Mouse (Mus musculus) telencephalon, adult 2 months (tissue): ENCODE measurements at regions not wholly inside any gene's neighbourhood (a gene's known extent, or its start where the extent isn't known, plus 50 kb on each side); places are given as distances from the start of the nearest gene placed in this dataset.

Source experiments
- DNase-seq: peaks from one replicate; pipeline ENCODE4 v3.0.0-alpha.2; 2011; ENCODE audit warnings: low read depth, low spot score

GRCm38 (mm10) chr2:79510485-79511094 lies 54.0 kb upstream of the Cerkl start:
- DNase-seq, result no peak

DNA sequence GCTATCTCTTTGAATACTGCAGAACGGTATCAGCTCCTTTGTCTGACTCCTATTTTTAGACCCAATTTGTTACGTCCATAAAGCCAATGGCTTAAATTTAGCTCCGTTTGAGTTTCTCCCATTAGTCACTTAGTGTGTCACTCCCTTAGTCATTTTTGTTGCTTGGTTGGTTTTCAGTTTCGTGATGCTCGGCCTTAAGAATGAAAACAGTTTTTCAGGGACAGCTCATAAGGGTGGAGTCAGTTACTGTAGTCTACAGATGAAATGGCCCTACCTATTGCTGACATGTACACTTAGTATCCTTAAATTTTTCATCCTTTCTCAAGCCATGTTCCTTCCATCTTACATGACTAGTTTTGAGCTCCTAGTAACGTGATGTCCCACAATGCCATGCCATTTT lies 54.5 kb upstream of the Cerkl start:
- no peak for DNase-seq

DNA sequence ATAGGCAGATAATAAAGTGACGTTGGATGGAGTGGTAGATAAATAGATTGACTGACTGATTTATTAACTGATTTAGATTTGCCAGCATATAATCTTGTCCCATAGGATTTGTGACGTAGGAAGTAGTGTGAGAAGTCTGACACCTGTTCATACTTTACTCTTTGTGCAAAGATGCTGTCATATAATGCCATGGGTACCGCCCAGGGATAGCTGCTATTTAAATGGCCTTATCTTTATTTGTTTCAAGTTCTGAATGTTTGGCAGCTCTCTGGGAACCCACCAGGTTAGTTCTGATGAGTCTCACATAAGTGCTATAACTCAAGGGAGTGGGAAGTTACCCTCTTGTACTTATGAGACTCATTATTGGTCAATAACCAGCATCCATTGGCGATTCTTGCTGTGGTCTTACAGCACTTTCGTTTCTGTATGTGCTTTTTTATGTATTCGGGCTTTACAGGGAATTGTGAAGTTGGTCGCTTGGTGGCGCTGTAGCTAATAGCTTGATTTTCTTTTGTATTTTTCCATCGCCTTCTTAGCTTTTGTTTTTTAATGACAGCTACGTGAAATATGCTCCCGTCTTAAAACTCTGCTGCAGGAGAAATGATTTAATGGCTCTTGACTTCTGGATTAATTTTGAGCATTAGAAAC lies 55.2 kb upstream of the Cerkl start:
- peak; percentile 62 for DNase-seq

- no peak for DNase-seq
These were observed 55.8 kb upstream of the Cerkl start for GRCm38 (mm10) chr2:79512374-79512773.

- DNase-seq, result no peak
These were observed 57.1 kb upstream of the Cerkl start for GRCm38 (mm10) chr2:79513726-79514125.

GRCm38 (mm10) chr2:79518046-79518750 lies 61.6 kb upstream of the Cerkl start:
- no peak for DNase-seq

DNA sequence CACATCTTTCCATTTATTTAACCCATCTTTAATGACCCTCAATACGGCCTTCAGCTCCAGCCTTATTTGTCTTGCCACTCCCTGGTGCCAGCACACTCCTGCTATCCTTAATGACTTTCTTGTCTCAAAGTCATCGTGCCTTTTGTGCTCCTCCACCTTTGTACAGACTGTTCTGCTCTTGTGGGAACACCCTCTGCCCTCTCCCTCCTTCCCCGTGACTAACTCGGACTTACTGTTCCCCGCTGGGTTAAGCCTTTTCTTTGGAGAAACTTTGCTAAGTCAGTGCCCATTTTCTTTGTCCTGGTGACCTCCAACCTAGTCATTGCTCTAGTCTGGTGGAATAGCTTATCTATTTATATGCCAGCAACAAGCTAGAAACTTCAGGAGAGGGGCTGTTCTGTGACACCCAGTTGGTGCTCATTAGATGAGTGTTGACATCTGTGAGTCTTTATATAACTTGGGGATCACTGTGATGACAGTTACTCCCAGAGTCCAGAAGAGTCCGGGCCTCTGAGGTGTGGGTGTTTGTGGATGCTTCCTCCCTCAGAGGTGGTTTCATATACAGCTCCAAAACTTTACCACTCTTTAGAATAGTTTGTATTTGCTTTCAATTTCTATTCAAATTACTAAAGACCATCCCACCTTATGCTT lies 63.3 kb upstream of the Cerkl start:
- DNase-seq, result no peak

- DNase-seq, result no peak
These were observed 66.9 kb upstream of the Cerkl start for GRCm38 (mm10) chr2:79523441-79523840.

DNA sequence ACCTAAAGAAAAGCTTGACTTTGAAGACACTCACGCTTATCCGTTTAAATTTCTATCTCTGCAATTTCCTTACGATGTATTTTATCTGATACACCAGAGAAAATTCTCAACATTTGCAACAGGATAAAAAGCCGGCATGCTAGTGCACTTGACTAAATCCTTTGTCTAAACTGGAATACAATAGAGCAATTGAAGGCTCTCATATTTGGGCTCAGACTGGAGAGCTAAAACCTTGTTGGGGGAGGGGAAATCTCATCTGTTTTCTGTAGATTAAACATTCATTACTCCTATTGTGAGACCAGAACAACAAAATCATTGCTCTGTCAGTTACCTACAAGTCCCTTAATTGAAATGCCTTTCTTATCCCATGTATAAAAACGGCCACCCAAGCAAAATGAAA lies 70.9 kb upstream of the Cerkl start:
- DNase-seq, result peak; percentile 33

DNA sequence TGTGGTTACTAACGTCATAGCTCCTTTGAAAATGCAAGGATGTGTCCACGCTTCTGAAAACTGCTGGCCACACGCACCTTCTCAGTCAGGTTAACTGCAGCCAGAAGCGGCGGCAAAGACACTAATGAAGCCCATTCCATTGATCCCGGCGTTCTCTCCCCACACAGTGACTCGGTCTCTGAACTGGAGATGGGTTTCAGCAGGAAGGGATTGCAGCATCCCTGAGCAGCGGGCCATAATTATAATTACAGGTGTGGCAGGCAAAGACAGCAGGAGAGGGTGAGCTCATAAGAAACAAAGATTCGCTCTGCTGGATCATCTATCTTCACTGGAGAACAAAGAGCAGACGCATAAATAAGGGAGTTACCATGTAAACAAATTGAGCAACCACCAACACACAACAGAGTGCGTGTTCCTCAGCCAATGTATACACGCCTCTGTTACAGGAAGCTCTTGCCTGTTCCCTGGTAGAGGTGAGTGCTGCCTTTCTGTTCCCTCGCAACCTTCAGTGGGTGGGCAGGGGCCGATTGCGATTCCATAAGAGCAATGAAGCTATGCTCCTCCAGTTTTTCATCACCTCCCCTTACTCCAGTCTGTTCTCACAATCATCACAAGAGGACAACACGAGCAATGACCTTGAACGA lies 71.9 kb upstream of the Cerkl start:
- no peak for DNase-seq

DNA sequence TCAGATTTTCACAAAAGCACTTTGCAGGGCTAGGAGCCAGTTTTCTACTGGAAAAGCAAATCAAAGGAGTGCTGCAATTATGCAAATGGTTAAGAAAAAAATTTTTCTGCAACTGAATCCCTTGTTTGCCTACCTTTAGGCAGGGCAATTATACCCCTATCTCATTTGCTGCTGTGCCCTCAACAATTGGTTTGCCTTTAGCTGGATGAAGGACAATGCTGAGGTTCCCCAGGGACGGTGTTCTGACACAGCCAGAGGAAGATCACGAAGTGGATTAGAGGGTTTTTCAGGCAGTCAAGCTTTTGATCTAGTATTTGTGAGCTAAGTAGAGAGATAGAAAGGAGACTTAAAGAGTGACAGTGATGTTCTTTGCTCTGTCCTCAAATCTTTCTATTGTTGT lies 72.6 kb upstream of the Cerkl start:
- DNase-seq, result no peak

DNA sequence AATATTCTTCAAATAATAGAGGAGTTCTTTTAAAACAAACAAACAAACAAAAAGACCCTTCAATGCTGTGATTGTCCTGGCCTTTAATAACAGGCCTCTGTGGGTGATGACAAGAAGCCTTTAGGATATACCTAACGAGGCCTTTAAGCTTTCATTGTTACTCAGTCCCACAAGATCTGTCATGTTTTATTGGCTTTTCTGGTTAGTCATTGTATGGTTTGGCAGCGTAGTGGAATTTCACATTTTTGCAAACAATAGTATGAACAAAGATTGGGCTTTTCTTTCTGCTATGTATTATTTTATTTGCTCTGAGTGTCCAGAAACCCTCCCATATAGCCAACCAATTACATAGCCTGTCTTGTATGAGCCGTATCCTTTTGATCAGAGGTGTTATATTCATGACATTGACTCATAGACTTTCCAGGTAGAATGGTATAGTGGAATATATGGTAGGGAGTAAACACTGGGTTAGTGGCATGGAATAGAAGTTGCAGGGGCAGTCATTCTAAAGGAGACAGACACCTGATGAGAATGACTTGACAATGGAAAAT lies 76.1 kb upstream of the Cerkl start:
- DNase-seq, result no peak

DNA sequence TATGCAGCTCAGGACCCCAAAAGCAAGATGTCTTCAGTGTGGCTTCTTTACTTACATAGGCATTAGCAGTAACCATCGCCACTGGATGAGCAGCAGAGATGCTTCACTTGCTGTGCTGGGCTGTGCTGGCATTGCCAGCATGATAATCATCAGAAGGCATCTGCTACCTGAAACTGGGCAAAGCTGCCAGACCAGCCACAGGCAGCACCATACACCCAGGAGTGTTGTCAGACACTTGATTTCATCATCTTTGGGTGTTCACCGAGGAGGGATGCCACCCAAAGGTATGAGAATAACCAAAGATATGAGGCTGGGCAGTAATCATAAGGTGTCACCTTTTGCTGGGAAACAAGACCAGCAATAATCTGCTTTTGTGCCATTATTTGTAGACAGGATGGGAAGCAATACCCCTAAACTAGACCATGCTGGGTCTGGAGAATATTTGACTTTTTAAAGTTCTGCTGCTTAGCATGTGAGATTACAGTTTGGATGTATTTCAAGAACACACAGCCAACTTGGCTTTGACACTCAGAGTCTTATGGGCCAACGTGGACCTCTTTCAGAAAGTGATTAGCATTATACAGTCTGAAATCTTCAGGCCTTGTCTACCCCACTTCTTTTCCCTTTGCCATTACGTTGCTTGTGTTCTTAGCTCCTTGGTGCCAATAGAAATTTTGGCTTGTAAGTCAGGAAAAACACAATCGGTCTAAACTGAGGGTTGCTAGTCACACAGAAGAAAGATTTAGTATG lies 80.7 kb upstream of the Cerkl start:
- no peak for DNase-seq

DNA sequence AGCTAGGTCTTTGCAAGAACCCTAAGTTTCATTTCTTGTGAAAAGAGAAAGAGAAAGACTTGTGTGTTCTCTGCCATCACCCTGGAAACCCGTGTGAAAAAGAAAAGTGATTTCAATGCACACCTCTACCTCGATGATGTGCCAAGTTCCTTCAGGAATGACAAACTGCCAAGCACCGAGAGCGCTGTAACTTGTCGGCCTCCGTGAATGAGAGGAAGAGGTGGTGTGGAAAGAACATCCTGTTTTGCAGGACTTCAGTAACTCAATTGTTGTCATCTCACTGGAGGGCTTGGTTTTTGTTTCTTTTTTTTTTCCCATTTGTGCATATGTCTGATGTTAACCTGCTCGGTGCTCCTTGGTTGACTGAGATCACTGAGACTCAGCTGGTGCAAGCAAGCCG lies 83.8 kb upstream of the Cerkl start:
- DNase-seq, result no peak

GRCm38 (mm10) chr2:79542191-79542980 lies 85.8 kb upstream of the Cerkl start:
- no peak for DNase-seq

DNA sequence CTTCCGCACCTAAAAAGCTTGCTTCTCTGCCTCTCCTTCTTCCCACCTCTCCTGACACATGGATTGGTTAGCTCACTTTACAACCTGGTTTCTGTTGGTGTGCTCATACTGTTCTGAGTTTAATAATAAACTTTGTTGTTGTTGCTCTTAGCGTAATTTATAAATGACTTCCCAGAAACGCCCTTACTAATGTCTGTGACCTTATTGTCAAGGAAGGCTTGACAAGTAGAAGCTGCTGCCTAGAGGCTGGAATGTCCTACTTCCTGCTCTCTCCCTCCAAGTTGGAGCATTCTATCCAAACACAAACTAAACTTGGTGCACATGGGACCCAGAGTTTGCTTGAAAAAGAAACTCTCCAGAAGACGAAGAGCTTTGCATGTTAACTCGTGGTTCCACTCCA lies 86.9 kb upstream of the Cerkl start:
- no peak for DNase-seq

DNA sequence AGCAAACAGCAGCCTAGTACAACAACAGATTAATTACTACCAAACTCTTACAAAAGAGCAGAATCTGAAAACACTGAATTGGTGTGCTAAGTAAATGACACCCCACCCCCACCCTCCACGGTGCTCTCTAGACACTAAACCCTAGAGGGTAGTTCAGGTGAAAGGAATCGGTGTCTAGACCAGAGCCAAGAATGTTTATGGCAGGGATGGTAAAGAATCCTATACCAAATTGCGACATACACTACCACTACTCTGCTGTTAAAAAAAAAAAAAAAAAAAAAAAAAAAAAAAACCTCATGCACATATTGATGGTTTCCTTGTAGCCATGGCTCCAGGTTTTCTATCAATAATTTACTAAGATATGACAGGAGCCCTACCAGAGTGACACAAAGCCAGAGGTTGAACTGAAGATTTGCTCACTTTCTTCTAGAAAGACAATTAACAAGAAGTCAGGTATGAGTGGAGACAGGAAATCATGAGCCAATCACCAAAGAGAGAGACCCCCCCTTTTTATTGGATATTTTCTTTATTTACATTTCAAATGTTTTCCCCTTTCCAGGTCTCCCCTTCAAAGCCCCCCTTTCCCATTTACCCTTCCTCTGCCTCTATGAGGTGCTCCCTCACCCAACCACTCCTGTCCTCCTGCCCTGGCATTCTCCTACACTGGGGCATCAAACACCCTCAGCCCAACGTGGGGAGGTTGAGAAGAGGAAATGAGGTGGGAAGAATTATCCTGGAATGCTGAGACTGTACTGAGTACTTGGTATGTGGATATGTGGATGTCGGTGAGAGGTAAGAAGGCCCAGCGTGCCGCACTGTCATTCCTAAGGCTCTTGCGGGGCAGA lies 87.6 kb upstream of the Cerkl start:
- no peak for DNase-seq

- no peak for DNase-seq
These were observed 88.2 kb upstream of the Cerkl start for GRCm38 (mm10) chr2:79544793-79545260.

DNA sequence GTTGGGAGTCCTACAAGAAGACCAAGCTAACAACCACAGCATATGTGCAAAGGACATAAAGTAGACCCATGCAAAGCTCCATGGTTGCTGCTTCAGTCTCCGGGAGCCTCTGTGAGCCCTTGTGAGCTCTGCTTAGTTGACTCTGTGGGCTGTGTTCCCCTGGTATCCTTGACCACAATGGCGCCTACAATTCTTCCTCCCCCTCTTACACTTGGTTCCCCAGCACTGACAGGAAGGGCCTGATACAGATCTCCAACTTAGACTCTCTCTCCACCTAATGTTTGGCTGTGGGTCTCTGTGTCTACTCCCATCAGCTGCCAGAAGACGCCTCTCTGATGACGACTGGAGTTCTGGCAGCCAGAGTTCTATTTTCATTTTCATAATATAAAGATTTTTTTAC lies 88.9 kb upstream of the Itprid2 start:
- DNase-seq, result no peak
